Mouse (Mus musculus): Measurements from ENCODE around the gene Cep57.

Gene Cep57

GRCm38 (mm10) chr9:13826832-13827405, at the start of gene Cep57:
TSS of gene Cep57 (minus strand) at chr9:13827107.
- DNase-seq, result peak; percentile 94 to 97

- DNase-seq, result no peak
Observed at GRCm38 (mm10) chr9:13875340-13875739, 48.4 kb upstream of the Cep57 start.

- DNase-seq, result no peak
Observed at GRCm38 (mm10) chr9:13874359-13874758, 47.5 kb upstream of the Cep57 start.

- no peak for DNase-seq
Observed at GRCm38 (mm10) chr9:13871631-13872030, 44.7 kb upstream of the Cep57 start.

- DNase-seq, result no peak
Observed at GRCm38 (mm10) chr9:13867646-13868045, 40.7 kb upstream of the Cep57 start.

- no peak for DNase-seq
Observed at GRCm38 (mm10) chr9:13856777-13857176, 29.9 kb upstream of the Cep57 start.

- DNase-seq, result no peak
Observed at GRCm38 (mm10) chr9:13856247-13856646, 29.3 kb upstream of the Cep57 start.

- no peak for DNase-seq
Observed at GRCm38 (mm10) chr9:13853876-13854275, 27.0 kb upstream of the Cep57 start.

GRCm38 (mm10) chr9:13848481-13849480, 21.9 kb upstream of the Cep57 start:
- peak; percentile 26 to 34 for DNase-seq

GRCm38 (mm10) chr9:13847591-13847990, 20.7 kb upstream of the Cep57 start:
- no peak for DNase-seq

GRCm38 (mm10) chr9:13836726-13837125, 9.8 kb upstream of the Cep57 start:
- no peak for DNase-seq

- no peak for DNase-seq
Observed at GRCm38 (mm10) chr9:13835256-13835655, 8.3 kb upstream of the Cep57 start.

- no peak for DNase-seq
Observed at GRCm38 (mm10) chr9:13828087-13828441, 1.2 kb upstream of the Cep57 start.

- peak; percentile 98 to 99 for DNase-seq
Observed at GRCm38 (mm10) chr9:13827406-13828086, 639 bp upstream of the Cep57 start, which contains the start of gene Fam76b. TSS of gene Fam76b (plus strand) at chr9:13827716.

- DNase-seq, result no peak
Observed at GRCm38 (mm10) chr9:13826391-13826805, 509 bp downstream of the Cep57 start.

- DNase-seq, result no peak
Observed at GRCm38 (mm10) chr9:13825896-13826295, 1.0 kb downstream of the Cep57 start.

GRCm38 (mm10) chr9:13820774-13821173, 6.1 kb downstream of the Cep57 start:
- no peak for DNase-seq

GRCm38 (mm10) chr9:13818369-13818768, 8.5 kb downstream of the Cep57 start:
- DNase-seq, result no peak

GRCm38 (mm10) chr9:13809937-13810336, 17.0 kb downstream of the Cep57 start:
- no peak for DNase-seq

- DNase-seq, result no peak
Observed at GRCm38 (mm10) chr9:13807657-13808056, 19.2 kb downstream of the Cep57 start.

GRCm38 (mm10) chr9:13806854-13807253, 20.1 kb downstream of the Cep57 start:
- DNase-seq, result no peak

- no peak for DNase-seq
Observed at GRCm38 (mm10) chr9:13804480-13804879, 22.4 kb downstream of the Cep57 start.

GRCm38 (mm10) chr9:13794756-13795155, 32.2 kb downstream of the Cep57 start:
- DNase-seq, result no peak
